14 mouse cellular contexts compared by ENCODE assay signal in the genomic region with DNA sequence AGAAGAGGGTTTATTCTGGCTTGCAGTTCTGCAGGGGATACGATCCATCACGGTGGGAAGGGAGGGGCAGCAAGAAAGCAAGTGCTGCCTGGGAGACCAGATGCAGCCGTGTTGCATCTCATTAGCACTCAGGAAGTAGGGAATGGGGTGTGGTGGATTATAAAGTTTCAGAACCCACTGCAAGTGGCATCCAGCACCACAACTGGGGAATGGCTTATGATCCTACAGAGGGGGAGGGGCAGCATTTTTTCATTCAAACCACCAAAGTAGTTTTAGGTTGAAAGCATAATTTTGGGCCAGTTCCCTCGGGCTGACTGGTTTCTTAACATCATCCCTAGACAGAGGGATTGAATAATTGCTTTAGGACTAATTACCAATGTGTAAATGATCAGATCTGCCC. TPM values are rescaled to one million over a fixed set of nuclear protein-coding genes. Genes with fewer than 3 reads are reported as not detected.
A peak's percentile ranks its signal among the peaks of the same experiment; 100 is the strongest.
DNase-seq lines count a peak whose midpoint lies in the region; ATAC-seq and TF ChIP-seq lines count a peak whose summit lies in the region.
"Had no signal": no experiment of that assay in that cellular context is flagged by ENCODE, and none has a peak within 500 bp of the region (broad histone marks: within the 10 kb centered on the region; RNA-seq: fewer than 3 reads in every experiment).

No protein-coding gene starts in this region.

- H3K9ac ChIP-seq in heart, postnatal 0 days (replicated peaks; ENCODE audit: low read depth, low read length), result peak overlapping the region; percentile 26; the same call in 1 of the 2 replicates
- no peak overlapping the region for H3K9ac ChIP-seq in embryonic facial prominence, embryonic 15.5 days
- no peak overlapping the region for H3K9ac ChIP-seq in limb, embryonic 13.5 days
- H3K9ac ChIP-seq: midbrain, embryonic 15.5 days; stomach, embryonic 15.5 days had no signal

- WGBS in heart, postnatal 0 days, result 16% methylated on average over 4 of the region's 4 CpGs
- WGBS in embryonic facial prominence, embryonic 15.5 days, result 16% methylated on average over 4 of the region's 4 CpGs
- WGBS in limb, embryonic 13.5 days, result 6% methylated on average over 4 of the region's 4 CpGs

- no peak for TF ChIP-seq CTCF in heart, postnatal 0 days (IDR thresholded peaks at IDR 0.05; ENCODE audit: low read depth)

- H3K27me3 ChIP-seq in heart, postnatal 0 days (ENCODE audit: control insufficient read depth, insufficient read depth, low read length), result no peaks in the 10 kb centered on the region
- H3K27me3 ChIP-seq in embryonic facial prominence, embryonic 15.5 days, result no peaks in the 10 kb centered on the region
- H3K27me3 ChIP-seq in limb, embryonic 13.5 days, result 0 out of 2 replicates have a peak, but pooled peaks cover 3% of the 10 kb centered on the region
- H3K27me3 ChIP-seq: midbrain, embryonic 15.5 days; stomach, embryonic 15.5 days had no signal

- H3K4me2 ChIP-seq in heart, postnatal 0 days (ENCODE audit: low read depth, low read length), result peak overlapping the region; percentile 49
- H3K4me2 ChIP-seq in embryonic facial prominence, embryonic 15.5 days (replicated peaks), result no peak overlapping the region
- H3K4me2 ChIP-seq in limb, embryonic 13.5 days (replicated peaks), result 0 out of 2 replicates have a peak overlapping the region, but pooled peaks have one; percentile 15
- H3K4me2 ChIP-seq: midbrain, embryonic 15.5 days; stomach, embryonic 15.5 days had no signal

- no peak for TF ChIP-seq EP300 in heart, postnatal 0 days (IDR thresholded peaks at IDR 0.05; ENCODE audit: low read depth)

- peak overlapping the region; percentile 15; the same call in 1 of the 2 replicates for H3K4me3 ChIP-seq in heart, postnatal 0 days (ENCODE audit: low read depth, low read length)
- no peak overlapping the region for H3K4me3 ChIP-seq in embryonic facial prominence, embryonic 15.5 days (replicated peaks)
- H3K4me3 ChIP-seq in limb, embryonic 13.5 days, result no peak overlapping the region
- H3K4me3 ChIP-seq: midbrain, embryonic 15.5 days; stomach, embryonic 15.5 days had no signal

- ATAC-seq in frontal cortex, adult (ENCODE audit: low TSS enrichment), result 0 out of 2 replicates have a peak, but pooled peaks have one; percentile 27
- ATAC-seq in heart, postnatal 0 days (ENCODE audit: insufficient read depth, low read depth), result 0 out of 2 replicates have a peak, but pooled peaks have one; percentile 12
- no peak for ATAC-seq in embryonic facial prominence, embryonic 15.5 days (ENCODE audit: insufficient number of reproducible peaks, low FRiP score, low TSS enrichment, low read depth)
- ATAC-seq in limb, embryonic 13.5 days (ENCODE audit: low FRiP score, low read depth), result no peak; the same call in 1 of the 2 replicates
- ATAC-seq: midbrain, embryonic 15.5 days had no signal

- no peaks in the 10 kb centered on the region for H3K9me3 ChIP-seq in heart, postnatal 0 days (replicated peaks; ENCODE audit: control insufficient read depth, low read length)
- H3K9me3 ChIP-seq in embryonic facial prominence, embryonic 15.5 days (replicated peaks), result no peaks in the 10 kb centered on the region
- no peaks in the 10 kb centered on the region for H3K9me3 ChIP-seq in limb, embryonic 13.5 days
- H3K9me3 ChIP-seq: midbrain, embryonic 15.5 days; stomach, embryonic 15.5 days had no signal

- peak overlapping the region; percentile 20; the same call in 1 of the 2 replicates for H3K27ac ChIP-seq in heart, postnatal 0 days (ENCODE audit: low read depth)
- 0 out of 2 replicates have a peak overlapping the region, but pooled peaks have one; percentile 18 for H3K27ac ChIP-seq in embryonic facial prominence, embryonic 15.5 days (replicated peaks)
- H3K27ac ChIP-seq in limb, embryonic 13.5 days, result peak overlapping the region; percentile 23; the same call in 1 of the 2 replicates
- H3K27ac ChIP-seq: macrophage; midbrain, embryonic 15.5 days; stomach, embryonic 15.5 days had no signal

- no peaks in the 10 kb centered on the region for H3K36me3 ChIP-seq in heart, postnatal 0 days (replicated peaks; ENCODE audit: control insufficient read depth, insufficient read depth, low read length)
- no peaks in the 10 kb centered on the region for H3K36me3 ChIP-seq in embryonic facial prominence, embryonic 15.5 days
- no peaks in the 10 kb centered on the region for H3K36me3 ChIP-seq in limb, embryonic 13.5 days
- H3K36me3 ChIP-seq: midbrain, embryonic 15.5 days; stomach, embryonic 15.5 days had no signal

- no peak for DNase-seq in frontal cortex, postnatal 25 days (ENCODE audit: low spot score in 2 of 2)
- DNase-seq in heart, postnatal 0 days (ENCODE audit: low spot score), result no peak
- DNase-seq in heart, adult 8-10 months (ENCODE audit: low spot score), result no peak
- DNase-seq in spleen, postnatal 10 days (ENCODE audit: low spot score in 2 of 2), result no peak
- DNase-seq: adrenal gland, postnatal 36 days; kidney, adult 8-10 months; kidney, postnatal 36 days; right cerebral cortex, adult 18-20 months had no signal

- peaks cover 18% of the 10 kb centered on the region for H3K4me1 ChIP-seq in heart, postnatal 0 days (ENCODE audit: control insufficient read depth, insufficient read depth)
- H3K4me1 ChIP-seq in embryonic facial prominence, embryonic 15.5 days, result peaks cover 41% of the 10 kb centered on the region
- H3K4me1 ChIP-seq in limb, embryonic 13.5 days, result peaks cover 54% of the 10 kb centered on the region
- H3K4me1 ChIP-seq: midbrain, embryonic 15.5 days had no signal

RNA-seq across cellular contexts. Expression of gene Hunk, which starts 26.1 kb away (rescaled TPM):
- total RNA-seq in heart, postnatal 0 days (2014; rRNA removed; ENCODE audit: low replicate concordance), result 3.3 and 7.7 TPM in 2 replicates
- 1.4 and 1.6 TPM in 2 replicates for polyA plus RNA-seq in heart, postnatal 0 days (2015; fragmentation: Nextera tagmentation; extraction: Ambion mirVana)
- total RNA-seq in heart, adult 8-10 months (2022), result under 1 TPM; 0.19 to 0.79 (median 0.45) TPM
- 12.4 and 12.9 TPM in 2 replicates for polyA plus RNA-seq in embryonic facial prominence, embryonic 15.5 days (2015; fragmentation: Nextera tagmentation; extraction: Ambion mirVana)
- polyA plus RNA-seq in limb, embryonic 13.5 days (2015; fragmentation: Nextera tagmentation; extraction: Ambion mirVana), result 16.5 and 17.9 TPM in 2 replicates
- polyA plus RNA-seq: macrophage had no signal

Comparison
In these comparisons a context has a peak if more than half of its experiments do, and no peak if none do; other contexts are left out.
1. ATAC-seq: peak in frontal cortex, adult (single experiment) and heart, postnatal 0 days (single experiment); none in embryonic facial prominence, embryonic 15.5 days (single experiment) and limb, embryonic 13.5 days (single experiment).
2. Peak in every context shown above with its lines, with median percentiles within 50 percentile points of each other: H3K27ac ChIP-seq.